Mouse (Mus musculus) midbrain, embryonic 12.5 days (tissue): ENCODE measurements around the gene Dusp10. TPM values are rescaled to one million over a fixed set of nuclear protein-coding genes. Genes with fewer than 3 reads are reported as not detected.

Experiments
- ATAC-seq: fragments of 200-750 bp; cut with Nextera tagmentation; 2 replicates; pipeline ENCODE4 v1.8.0; 2017; ENCODE audit warnings: low read depth, moderate TSS enrichment, moderate library complexity; ENCODE audit not compliant: low FRiP score
- H3K27ac ChIP-seq: fragments of 300-500 bp; sonication (generic); replicated peaks from 2 replicates; pipeline ENCODE4 v1.5.1; 2016; ENCODE audit warnings: mild to moderate bottlenecking
- H3K27me3 ChIP-seq: fragments of 300-500 bp; sonication (generic); 2 replicates; pipeline ENCODE4 v1.6.1; 2016; ENCODE audit warnings: mild to moderate bottlenecking
- H3K36me3 ChIP-seq: fragments of 300-500 bp; sonication (generic); 2 replicates; pipeline ENCODE4 v1.6.1; 2016
- H3K4me1 ChIP-seq: fragments of 300-500 bp; sonication (generic); 2 replicates; pipeline ENCODE4 v1.6.1; 2016
- H3K4me2 ChIP-seq: fragments of 300-500 bp; sonication (generic); replicated peaks from 2 replicates; pipeline ENCODE4 v1.6.1; 2016; ENCODE audit warnings: mild to moderate bottlenecking, moderate library complexity
- H3K4me3 ChIP-seq: fragments of 300-500 bp; sonication (generic); 2 replicates; pipeline ENCODE4 v1.5.1; 2016; ENCODE audit warnings: mild to moderate bottlenecking
- H3K9ac ChIP-seq: fragments of 300-500 bp; sonication (generic); replicated peaks from 2 replicates; pipeline ENCODE4 v1.6.1; 2016; ENCODE audit warnings: mild to moderate bottlenecking, moderate library complexity
- H3K9me3 ChIP-seq: fragments of 300-500 bp; sonication (generic); 2 replicates; pipeline ENCODE4 v1.6.1; 2016; ENCODE audit warnings: mild to moderate bottlenecking
- WGBS: fragments of 180-500 bp; shearing (Covaris S2); methylation state at CpG from one replicate; pipeline ENCODE4 v1.1.7; 2016; 5-methylcytosine and 5-hydroxymethylcytosine counted together
- polyA plus RNA-seq: library from polyadenylated mRNA; unstranded; fragments of >200 nt; fragmentation: Nextera tagmentation; extraction: Ambion mirVana; gene quantifications from 2 replicates; pipeline ENCODE4 v1.2.1, GENCODE M21; 2016

Dusp10 gene
- polyA plus RNA-seq, result 9.0 and 10.3 TPM in 2 replicates

GRCm38 (mm10) chr1:184013106-184013505, at the start of gene Dusp10:
Gene Dusp10, plus strand, starts transcription at chr1:184013302.
- H3K4me3 ChIP-seq, result no peak within 1 kb of the TSS
- no peaks in the 10 kb centered on the region for H3K9me3 ChIP-seq
- no peak within 1 kb of the TSS for H3K9ac ChIP-seq
- no peaks in the 10 kb centered on the region for H3K27me3 ChIP-seq
- 91% methylated on average over 4 of the region's 4 CpGs for WGBS
- H3K4me1 ChIP-seq, result no peaks in the 10 kb centered on the region
- no peak for ATAC-seq
- H3K36me3 ChIP-seq, result no peaks in the 10 kb centered on the region
- H3K4me2 ChIP-seq, result no peak within 1 kb of the TSS
- H3K27ac ChIP-seq, result no peak within 1 kb of the TSS

GRCm38 (mm10) chr1:183965341-183965740, 47.8 kb upstream of the Dusp10 start:
- Histone ChIP-seq H3K4me1 (no peaks in the 10 kb centered on the region), H3K27me3 (no peaks in the 10 kb centered on the region), H3K36me3 (no peaks in the 10 kb centered on the region), H3K27ac (no peak overlapping the region), H3K4me2 (no peak overlapping the region), H3K9me3 (no peaks in the 10 kb centered on the region), H3K9ac (no peak overlapping the region), H3K4me3 (no peak overlapping the region)
- 73% methylated on average over 4 of the region's 4 CpGs for WGBS
- no peak for ATAC-seq

GRCm38 (mm10) chr1:183969265-183969664, 43.8 kb upstream of the Dusp10 start:
- no peaks in the 10 kb centered on the region for H3K9me3 ChIP-seq
- no peaks in the 10 kb centered on the region for H3K4me1 ChIP-seq
- no peak overlapping the region for H3K4me3 ChIP-seq
- ATAC-seq, result no peak
- no peak overlapping the region for H3K9ac ChIP-seq
- no peak overlapping the region for H3K27ac ChIP-seq
- H3K36me3 ChIP-seq, result no peaks in the 10 kb centered on the region
- H3K27me3 ChIP-seq, result no peaks in the 10 kb centered on the region
- no peak overlapping the region for H3K4me2 ChIP-seq
- WGBS, result 77% methylated on average over 1 of the region's 1 CpGs

GRCm38 (mm10) chr1:183979814-183980243, 33.3 kb upstream of the Dusp10 start:
- no peaks in the 10 kb centered on the region for H3K27me3 ChIP-seq
- no peaks in the 10 kb centered on the region for H3K4me1 ChIP-seq
- no peak overlapping the region for H3K4me2 ChIP-seq
- H3K36me3 ChIP-seq, result no peaks in the 10 kb centered on the region
- no peak overlapping the region for H3K9ac ChIP-seq
- WGBS, result 90% methylated on average over 9 of the region's 9 CpGs
- ATAC-seq, result no peak
- no peak overlapping the region for H3K4me3 ChIP-seq
- no peaks in the 10 kb centered on the region for H3K9me3 ChIP-seq
- no peak overlapping the region for H3K27ac ChIP-seq

- no peak overlapping the region for H3K4me2 ChIP-seq
- 78% methylated on average over 13 of the region's 13 CpGs for WGBS
- no peak overlapping the region for H3K4me3 ChIP-seq
- H3K4me1 ChIP-seq, result no peaks in the 10 kb centered on the region
- H3K36me3 ChIP-seq, result no peaks in the 10 kb centered on the region
- no peaks in the 10 kb centered on the region for H3K9me3 ChIP-seq
- no peaks in the 10 kb centered on the region for H3K27me3 ChIP-seq
- no peak for ATAC-seq
- no peak overlapping the region for H3K9ac ChIP-seq
- H3K27ac ChIP-seq, result no peak overlapping the region
Measured at GRCm38 (mm10) chr1:183982108-183982507, 31.0 kb upstream of the Dusp10 start.

- H3K9me3 ChIP-seq, result no peaks in the 10 kb centered on the region
- no peak overlapping the region for H3K9ac ChIP-seq
- 96% methylated on average over 7 of the region's 7 CpGs for WGBS
- no peak overlapping the region for H3K27ac ChIP-seq
- no peaks in the 10 kb centered on the region for H3K27me3 ChIP-seq
- H3K4me3 ChIP-seq, result no peak overlapping the region
- no peaks in the 10 kb centered on the region for H3K36me3 ChIP-seq
- H3K4me1 ChIP-seq, result no peaks in the 10 kb centered on the region
- ATAC-seq, result no peak
- H3K4me2 ChIP-seq, result no peak overlapping the region
Measured at GRCm38 (mm10) chr1:183987711-183988245, 25.3 kb upstream of the Dusp10 start.

- Histone ChIP-seq H3K4me2 (no peak overlapping the region), H3K36me3 (no peaks in the 10 kb centered on the region), H3K4me3 (no peak overlapping the region), H3K4me1 (no peaks in the 10 kb centered on the region), H3K27me3 (no peaks in the 10 kb centered on the region), H3K9me3 (no peaks in the 10 kb centered on the region), H3K9ac (no peak overlapping the region), H3K27ac (no peak overlapping the region)
- ATAC-seq, result no peak
- 87% methylated on average over 2 of the region's 2 CpGs for WGBS
Measured at GRCm38 (mm10) chr1:183991921-183992320, 21.2 kb upstream of the Dusp10 start.

- H3K4me3 ChIP-seq, result no peak overlapping the region
- no peaks in the 10 kb centered on the region for H3K9me3 ChIP-seq
- H3K9ac ChIP-seq, result no peak overlapping the region
- no peaks in the 10 kb centered on the region for H3K27me3 ChIP-seq
- no peaks in the 10 kb centered on the region for H3K36me3 ChIP-seq
- H3K4me2 ChIP-seq, result no peak overlapping the region
- ATAC-seq, result no peak
- no peaks in the 10 kb centered on the region for H3K4me1 ChIP-seq
- 82% methylated on average over 2 of the region's 2 CpGs for WGBS
- no peak overlapping the region for H3K27ac ChIP-seq
Measured at GRCm38 (mm10) chr1:183997207-183997606, 15.9 kb upstream of the Dusp10 start.

GRCm38 (mm10) chr1:184002470-184002869, 10.6 kb upstream of the Dusp10 start:
- Histone ChIP-seq H3K9me3 (no peaks in the 10 kb centered on the region), H3K36me3 (no peaks in the 10 kb centered on the region), H3K4me2 (no peak overlapping the region), H3K27ac (no peak overlapping the region), H3K27me3 (no peaks in the 10 kb centered on the region), H3K4me3 (no peak overlapping the region), H3K4me1 (no peaks in the 10 kb centered on the region), H3K9ac (no peak overlapping the region)
- no peak for ATAC-seq
- 86% methylated on average over 2 of the region's 2 CpGs for WGBS

- no peak overlapping the region for H3K4me2 ChIP-seq
- H3K4me3 ChIP-seq, result no peak overlapping the region
- H3K27ac ChIP-seq, result no peak overlapping the region
- no peak overlapping the region for H3K9ac ChIP-seq
- 69% methylated on average over 2 of the region's 2 CpGs for WGBS
- H3K27me3 ChIP-seq, result no peaks in the 10 kb centered on the region
- H3K9me3 ChIP-seq, result no peaks in the 10 kb centered on the region
- H3K36me3 ChIP-seq, result no peaks in the 10 kb centered on the region
- no peaks in the 10 kb centered on the region for H3K4me1 ChIP-seq
- no peak for ATAC-seq
Measured at GRCm38 (mm10) chr1:184004311-184004710, 8.8 kb upstream of the Dusp10 start.

GRCm38 (mm10) chr1:184005315-184006058, 7.6 kb upstream of the Dusp10 start:
- H3K27me3 ChIP-seq, result no peaks in the 10 kb centered on the region
- H3K36me3 ChIP-seq, result no peaks in the 10 kb centered on the region
- no peaks in the 10 kb centered on the region for H3K4me1 ChIP-seq
- no peak overlapping the region for H3K4me3 ChIP-seq
- no peak overlapping the region for H3K4me2 ChIP-seq
- H3K9ac ChIP-seq, result no peak overlapping the region
- no peak for ATAC-seq
- H3K9me3 ChIP-seq, result no peaks in the 10 kb centered on the region
- 72% methylated on average over 6 of the region's 6 CpGs for WGBS
- H3K27ac ChIP-seq, result no peak overlapping the region

- H3K4me1 ChIP-seq, result no peaks in the 10 kb centered on the region
- no peak overlapping the region for H3K9ac ChIP-seq
- H3K27ac ChIP-seq, result no peak overlapping the region
- H3K36me3 ChIP-seq, result no peaks in the 10 kb centered on the region
- no peak overlapping the region for H3K4me2 ChIP-seq
- no peaks in the 10 kb centered on the region for H3K9me3 ChIP-seq
- no peak overlapping the region for H3K4me3 ChIP-seq
- H3K27me3 ChIP-seq, result no peaks in the 10 kb centered on the region
- no peak for ATAC-seq
Measured at GRCm38 (mm10) chr1:184006086-184006485, 7.0 kb upstream of the Dusp10 start.

GRCm38 (mm10) chr1:184011311-184011710, 1.8 kb upstream of the Dusp10 start:
- H3K27me3 ChIP-seq, result no peaks in the 10 kb centered on the region
- no peak for ATAC-seq
- H3K36me3 ChIP-seq, result no peaks in the 10 kb centered on the region
- no peak overlapping the region for H3K27ac ChIP-seq
- no peak overlapping the region for H3K4me2 ChIP-seq
- WGBS, result 94% methylated on average over 6 of the region's 6 CpGs
- H3K9me3 ChIP-seq, result no peaks in the 10 kb centered on the region
- no peak overlapping the region for H3K4me3 ChIP-seq
- H3K4me1 ChIP-seq, result no peaks in the 10 kb centered on the region
- H3K9ac ChIP-seq, result no peak overlapping the region
